Mouse (Mus musculus) E14TG2a.4 (cell line): ENCODE results near the gene Gm10778.

Experiments
- H3K27me3 ChIP-seq: 2 replicates; pipeline ENCODE4 v1.6.1; 2014; ENCODE audit warnings: low read length, control low read depth; ENCODE audit not compliant: insufficient read depth
- H3K36me3 ChIP-seq: 2 replicates; pipeline ENCODE4 v1.6.1; 2014; ENCODE audit warnings: low read length, control low read depth; ENCODE audit not compliant: insufficient read depth
- H3K4me1 ChIP-seq: replicated peaks from 2 replicates; pipeline ENCODE4 v1.6.1; 2014; ENCODE audit warnings: low read depth, low read length, control low read depth
- H3K4me3 ChIP-seq: replicated peaks from 2 replicates; pipeline ENCODE4 v1.5.1; 2014; ENCODE audit warnings: mild to moderate bottlenecking, low read length
- H3K9me3 ChIP-seq: 2 replicates; pipeline ENCODE4 v1.6.1; 2014; ENCODE audit warnings: low read length, control low read depth
- CTCF ChIP-seq: conservative IDR thresholded peaks from 2 replicates; pipeline ENCODE4 v1.5.1; 2014; ENCODE audit warnings: low read length
- NANOG ChIP-seq: IDR thresholded peaks from 2 replicates; pipeline ENCODE4 v1.6.1; 2014; ENCODE audit warnings: borderline replicate concordance, low read length, mixed read lengths
- POU5F1 ChIP-seq: IDR thresholded peaks from 2 replicates; pipeline ENCODE4 v1.6.1; 2014; ENCODE audit warnings: low read length, borderline replicate concordance

The Gm10778 gene

GRCm38 (mm10) chr10:81604968-81605665 is 43.7 kb upstream of the Gm10778 start:
- H3K9me3 ChIP-seq, result peaks cover 21% of the 10 kb centered on the region
- H3K4me3 ChIP-seq, result peak overlapping the region; percentile 83
- peaks cover 50% of the 10 kb centered on the region for H3K4me1 ChIP-seq
- peak; percentile 77 for TF ChIP-seq CTCF
- no peak for TF ChIP-seq POU5F1
- no peak for TF ChIP-seq NANOG
- H3K27me3 ChIP-seq, result peaks cover 6% of the 10 kb centered on the region; the same call in 1 of the 2 replicates
- peaks cover 28% of the 10 kb centered on the region for H3K36me3 ChIP-seq

- H3K36me3 ChIP-seq, result peaks cover 28% of the 10 kb centered on the region
- peaks cover 6% of the 10 kb centered on the region; the same call in 1 of the 2 replicates for H3K27me3 ChIP-seq
- peaks cover 45% of the 10 kb centered on the region for H3K4me1 ChIP-seq
- H3K9me3 ChIP-seq, result peaks cover 21% of the 10 kb centered on the region
- no peak for TF ChIP-seq POU5F1
- no peak for TF ChIP-seq NANOG
- no peak for TF ChIP-seq CTCF
- peak overlapping the region; percentile 83 for H3K4me3 ChIP-seq
Observed at GRCm38 (mm10) chr10:81605666-81605973, 43.2 kb upstream of the Gm10778 start.

GRCm38 (mm10) chr10:81605974-81606751 is 42.7 kb upstream of the Gm10778 start, which contains the start of gene BC025920:
TSS of gene BC025920 (plus strand) at chr10:81606270.
- TF ChIP-seq NANOG (peak; percentile 45; the same call in 1 of the 2 replicates), POU5F1 (no peak), CTCF (no peak)
- H3K27me3 ChIP-seq, result peaks cover 6% of the 10 kb centered on the region; the same call in 1 of the 2 replicates
- H3K9me3 ChIP-seq, result peaks cover 26% of the 10 kb centered on the region
- peaks cover 28% of the 10 kb centered on the region for H3K36me3 ChIP-seq
- H3K4me1 ChIP-seq, result peaks cover 46% of the 10 kb centered on the region
- peak within 1 kb of the TSS; percentile 83 for H3K4me3 ChIP-seq

- H3K4me1 ChIP-seq, result peaks cover 43% of the 10 kb centered on the region
- H3K4me3 ChIP-seq, result no peak overlapping the region
- peaks cover 28% of the 10 kb centered on the region for H3K36me3 ChIP-seq
- H3K27me3 ChIP-seq, result no peaks in the 10 kb centered on the region
- TF ChIP-seq NANOG, result no peak
- no peak for TF ChIP-seq POU5F1
- no peak; the same call in 1 of the 2 replicates for TF ChIP-seq CTCF
- H3K9me3 ChIP-seq, result peaks cover 30% of the 10 kb centered on the region
Observed at GRCm38 (mm10) chr10:81608308-81608707, 40.6 kb upstream of the Gm10778 start.

GRCm38 (mm10) chr10:81612779-81613178 is 36.1 kb upstream of the Gm10778 start:
- no peak for TF ChIP-seq CTCF
- TF ChIP-seq POU5F1, result no peak
- no peak for TF ChIP-seq NANOG
- Histone ChIP-seq H3K27me3 (no peaks in the 10 kb centered on the region), H3K36me3 (peaks cover 24% of the 10 kb centered on the region), H3K4me3 (peak overlapping the region; percentile 30; the same call in 1 of the 2 replicates), H3K4me1 (peaks cover 62% of the 10 kb centered on the region), H3K9me3 (peaks cover 30% of the 10 kb centered on the region)

GRCm38 (mm10) chr10:81615486-81615885 is 33.4 kb upstream of the Gm10778 start:
- peaks cover 8% of the 10 kb centered on the region; the same call in 1 of the 2 replicates for H3K9me3 ChIP-seq
- no peaks in the 10 kb centered on the region for H3K27me3 ChIP-seq
- peaks cover 74% of the 10 kb centered on the region for H3K4me1 ChIP-seq
- H3K36me3 ChIP-seq, result 0 out of 2 replicates have a peak, but pooled peaks cover 3% of the 10 kb centered on the region
- H3K4me3 ChIP-seq, result peak overlapping the region; percentile 30
- no peak for TF ChIP-seq POU5F1
- no peak for TF ChIP-seq CTCF
- no peak for TF ChIP-seq NANOG

GRCm38 (mm10) chr10:81619976-81620375 is 28.9 kb upstream of the Gm10778 start:
- H3K9me3 ChIP-seq, result no peaks in the 10 kb centered on the region
- H3K4me3 ChIP-seq, result no peak overlapping the region
- TF ChIP-seq NANOG (no peak), POU5F1 (no peak), CTCF (no peak)
- peaks cover 39% of the 10 kb centered on the region for H3K36me3 ChIP-seq
- no peaks in the 10 kb centered on the region for H3K27me3 ChIP-seq
- H3K4me1 ChIP-seq, result peaks cover 86% of the 10 kb centered on the region

GRCm38 (mm10) chr10:81620786-81621185 is 28.1 kb upstream of the Gm10778 start:
- H3K4me3 ChIP-seq, result no peak overlapping the region
- H3K4me1 ChIP-seq, result peaks cover 86% of the 10 kb centered on the region
- H3K9me3 ChIP-seq, result no peaks in the 10 kb centered on the region
- TF ChIP-seq CTCF (no peak), POU5F1 (no peak)
- H3K27me3 ChIP-seq, result no peaks in the 10 kb centered on the region
- peaks cover 47% of the 10 kb centered on the region for H3K36me3 ChIP-seq
